Mouse (Mus musculus): ENCODE results near the gene Lrrc72.
A peak's percentile ranks its signal among the peaks of the same experiment; 100 is the strongest.

The Lrrc72 gene

GRCm38 (mm10) chr12:36189610-36190009 lies 63.6 kb downstream of the Lrrc72 start:
- no peak for DNase-seq (ENCODE audit: low spot score)

DNA sequence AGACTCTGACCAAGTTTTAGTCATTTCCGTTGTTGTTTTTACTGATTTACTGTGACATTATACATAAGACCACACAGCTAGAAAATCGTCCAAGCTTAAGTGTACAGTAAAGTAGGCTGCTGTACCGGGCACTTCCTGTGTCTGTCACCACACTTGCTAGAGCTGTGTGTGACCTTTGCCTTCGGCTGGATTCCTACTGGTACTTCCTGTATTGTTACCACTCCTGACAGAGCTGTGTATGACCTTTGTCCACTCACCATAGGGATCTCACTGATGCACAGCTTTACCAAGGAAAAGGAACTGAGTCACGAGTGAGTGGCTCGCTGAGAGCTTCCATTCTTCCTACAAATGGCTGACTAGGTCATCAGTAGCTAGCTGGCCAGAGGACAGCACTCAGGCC lies 66.1 kb downstream of the Lrrc72 start:
- DNase-seq (ENCODE audit: low spot score) = no peak

GRCm38 (mm10) chr12:36182570-36182969 lies 70.6 kb downstream of the Lrrc72 start:
- DNase-seq (ENCODE audit: low spot score) = peak; percentile 22

DNA sequence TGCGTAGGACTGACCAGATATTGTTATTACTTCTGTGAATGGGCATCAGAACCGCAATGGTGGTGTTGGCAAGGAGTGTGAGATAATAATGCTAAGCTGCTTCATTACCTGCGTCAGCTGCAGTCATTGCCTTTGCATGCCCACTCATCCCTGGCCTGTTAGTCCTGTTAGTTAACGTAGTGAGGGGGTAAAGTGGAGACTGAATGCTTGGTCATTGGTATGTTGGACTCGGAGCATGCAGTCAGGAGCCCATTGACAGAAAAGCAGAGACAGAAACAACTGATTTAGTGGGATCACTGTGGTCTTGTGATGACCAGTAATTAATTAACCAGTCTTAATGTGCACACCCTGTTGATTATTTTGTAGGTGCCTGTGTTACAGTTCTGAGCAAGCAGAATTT lies 76.0 kb downstream of the Lrrc72 start:
- DNase-seq (ENCODE audit: low spot score) = no peak

GRCm38 (mm10) chr12:36165299-36165698 lies 87.9 kb downstream of the Lrrc72 start:
- DNase-seq (ENCODE audit: low spot score) = no peak

DNA sequence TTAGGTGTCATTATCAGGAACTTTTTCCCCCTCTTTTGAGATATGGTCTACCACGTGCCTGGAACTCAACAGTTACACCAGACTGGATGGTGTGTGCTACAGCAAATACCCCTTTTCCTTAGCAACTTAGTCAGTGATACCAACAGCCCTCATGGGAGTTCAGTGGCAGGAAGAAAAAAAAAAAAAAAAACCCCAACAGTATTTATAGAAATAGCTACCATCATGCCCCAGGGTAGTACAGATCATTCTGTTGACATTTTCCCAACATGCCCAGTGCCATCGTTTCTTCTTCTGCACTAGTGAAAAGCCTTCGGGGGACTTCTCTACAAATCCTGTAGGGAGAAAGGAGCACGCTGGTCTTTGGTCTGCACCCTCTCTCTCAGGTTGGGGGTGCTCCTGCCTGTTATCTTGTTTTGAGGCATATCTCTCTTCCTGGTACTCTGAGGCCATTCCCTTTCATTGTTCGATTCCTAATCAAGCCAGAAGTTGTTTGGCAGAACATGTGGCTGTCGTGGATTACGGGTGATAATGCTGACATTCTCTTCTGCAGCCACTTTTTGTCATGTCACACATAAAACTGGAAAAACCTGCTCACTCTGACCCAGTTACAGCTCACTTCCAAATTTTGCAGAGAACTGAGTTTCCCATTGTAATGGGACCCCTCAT lies 88.9 kb downstream of the Lrrc72 start:
- DNase-seq (ENCODE audit: low spot score) = no peak
